Mouse (Mus musculus) 3T3-L1 (cell line): ENCODE measurements at regions not wholly inside any gene's neighbourhood (a gene's known extent, or its start where the extent isn't known, plus 50 kb on each side); places are given as distances from the start of the nearest gene placed in this dataset.

Experiments
- DNase-seq: peaks from one replicate; pipeline ENCODE4 v3.0.0-alpha.2; 2015; ENCODE audit warnings: low read depth, low spot score

GRCm38 (mm10) chr7:136780708-136781107 lies 113.7 kb upstream of the Mgmt start:
- no peak for DNase-seq

GRCm38 (mm10) chr7:136791162-136791561 lies 103.3 kb upstream of the Mgmt start:
- no peak for DNase-seq

GRCm38 (mm10) chr7:136792131-136792530 lies 102.3 kb upstream of the Mgmt start:
- no peak for DNase-seq

GRCm38 (mm10) chr7:136796415-136796814 lies 98.0 kb upstream of the Mgmt start:
- DNase-seq: no peak

DNA sequence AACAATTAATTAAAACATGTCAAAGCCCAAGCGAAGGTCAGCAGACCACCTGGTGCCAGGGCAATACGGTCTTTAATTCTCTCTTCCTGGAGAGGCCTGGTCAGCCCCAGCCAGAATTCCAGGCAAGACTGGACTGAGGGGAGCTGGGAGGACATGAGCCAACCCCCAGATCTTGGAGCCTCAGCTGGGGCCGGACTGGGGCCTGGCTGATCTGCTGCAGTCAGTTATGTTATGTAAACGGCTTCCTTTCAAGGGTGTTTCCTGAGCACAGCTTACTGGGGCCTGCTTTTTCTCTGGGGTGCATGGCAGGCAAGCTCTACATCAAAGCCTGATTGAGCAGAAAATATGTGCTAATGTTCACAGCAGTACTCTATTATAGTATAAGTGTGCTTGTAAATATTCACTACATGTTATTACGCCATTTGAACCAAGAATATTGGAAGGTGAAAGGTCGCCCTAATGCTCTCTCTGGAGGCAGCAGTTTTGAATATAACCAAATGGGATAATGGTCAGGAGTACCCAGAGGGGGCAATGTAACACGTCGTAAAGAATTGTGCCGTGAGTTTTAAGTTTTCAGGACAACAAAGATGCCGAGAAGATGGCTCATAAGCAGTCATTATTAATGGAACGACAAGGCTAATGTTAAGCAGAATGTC lies 96.5 kb upstream of the Mgmt start:
- no peak for DNase-seq

- no peak for DNase-seq
Measured at GRCm38 (mm10) chr7:136798605-136799004, 95.8 kb upstream of the Mgmt start.

DNA sequence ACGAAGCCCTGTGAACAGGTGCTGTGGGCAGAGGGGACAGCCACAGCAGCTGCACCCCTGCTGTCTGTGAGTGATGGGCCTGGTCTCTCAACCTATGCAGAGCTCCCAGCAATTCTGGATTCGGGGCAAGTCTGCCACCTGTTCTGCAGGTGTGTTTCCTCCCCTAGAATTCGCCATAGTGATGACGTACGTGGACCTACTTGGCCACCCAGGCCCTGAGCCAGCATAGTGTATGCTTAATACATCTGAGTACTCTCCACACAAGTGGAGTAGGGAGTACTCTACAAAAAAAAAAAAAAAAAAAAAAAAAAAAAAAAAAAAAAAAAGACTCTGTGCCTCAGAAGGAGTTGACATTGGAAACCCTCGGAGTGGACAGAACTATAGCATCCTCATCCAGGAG lies 87.3 kb upstream of the Mgmt start:
- DNase-seq: no peak

GRCm38 (mm10) chr7:136807968-136808367 lies 86.4 kb upstream of the Mgmt start:
- no peak for DNase-seq

DNA sequence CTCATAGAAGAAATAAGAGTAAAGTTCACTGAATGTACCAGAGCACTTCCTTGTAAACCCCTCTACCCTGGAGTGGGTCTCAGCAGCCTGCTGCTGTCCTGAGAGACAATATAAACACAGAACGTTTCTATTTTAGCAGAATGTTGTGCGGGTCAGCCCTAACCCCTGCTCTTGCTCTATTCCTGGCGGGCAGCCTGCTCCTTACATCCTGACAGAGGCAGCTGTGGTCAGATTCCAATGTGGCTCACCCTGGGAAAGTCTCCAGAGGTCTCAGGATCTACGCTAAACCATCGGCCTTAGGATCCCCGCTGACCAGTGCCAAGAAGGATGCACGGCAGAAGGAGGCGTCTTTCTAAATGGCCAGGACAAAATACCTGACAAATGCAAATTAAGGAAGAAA lies 84.8 kb upstream of the Mgmt start:
- DNase-seq: no peak

GRCm38 (mm10) chr7:136813691-136814325 lies 80.6 kb upstream of the Mgmt start:
- DNase-seq: no peak

- DNase-seq: no peak
Measured at GRCm38 (mm10) chr7:136814751-136815150, 79.7 kb upstream of the Mgmt start.

DNA sequence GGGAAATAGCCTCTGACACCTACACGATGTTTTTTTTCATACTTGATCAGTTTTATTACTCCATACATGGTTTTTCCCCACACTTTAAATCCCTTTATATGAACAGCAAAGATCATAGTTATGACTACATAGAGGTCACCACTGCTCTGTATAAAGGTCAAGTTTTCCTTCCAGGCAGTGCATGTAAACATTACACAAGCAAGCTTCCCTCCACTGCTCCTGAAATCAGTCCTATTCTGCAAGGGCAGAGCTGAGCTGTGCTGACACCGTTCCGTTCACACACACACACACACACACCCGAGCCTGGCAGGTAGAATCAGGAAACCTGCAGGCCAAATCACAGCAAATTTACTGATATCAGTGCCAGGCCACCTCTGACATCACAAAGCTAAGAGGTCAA lies 74.1 kb upstream of the Mgmt start:
- no peak for DNase-seq

GRCm38 (mm10) chr7:136825647-136826046 lies 68.8 kb upstream of the Mgmt start:
- no peak for DNase-seq

GRCm38 (mm10) chr7:136829621-136830313 lies 64.6 kb upstream of the Mgmt start:
- DNase-seq: no peak

- no peak for DNase-seq
Measured at GRCm38 (mm10) chr7:136832419-136832818, 62.0 kb upstream of the Mgmt start.

DNA sequence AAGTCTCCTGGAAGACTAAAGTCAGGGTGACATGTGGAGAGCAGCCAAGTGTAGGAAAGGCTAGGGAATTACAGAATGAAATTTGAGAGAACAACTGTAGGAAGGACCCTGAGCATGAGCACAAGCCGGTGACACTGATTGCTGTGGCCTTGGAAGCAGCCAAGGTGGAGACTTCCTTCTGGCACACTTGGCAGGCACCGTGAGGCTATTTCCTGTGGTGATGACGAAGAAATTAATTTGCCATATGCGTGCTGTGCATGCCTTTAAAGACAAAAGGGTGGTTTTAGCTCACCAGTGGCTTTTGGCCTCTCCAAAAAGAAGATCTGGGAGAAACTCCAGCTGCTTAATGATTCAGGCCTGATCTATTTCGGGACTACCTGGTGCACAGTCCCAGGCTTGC lies 55.4 kb upstream of the Mgmt start:
- peak; percentile 1 for DNase-seq

DNA sequence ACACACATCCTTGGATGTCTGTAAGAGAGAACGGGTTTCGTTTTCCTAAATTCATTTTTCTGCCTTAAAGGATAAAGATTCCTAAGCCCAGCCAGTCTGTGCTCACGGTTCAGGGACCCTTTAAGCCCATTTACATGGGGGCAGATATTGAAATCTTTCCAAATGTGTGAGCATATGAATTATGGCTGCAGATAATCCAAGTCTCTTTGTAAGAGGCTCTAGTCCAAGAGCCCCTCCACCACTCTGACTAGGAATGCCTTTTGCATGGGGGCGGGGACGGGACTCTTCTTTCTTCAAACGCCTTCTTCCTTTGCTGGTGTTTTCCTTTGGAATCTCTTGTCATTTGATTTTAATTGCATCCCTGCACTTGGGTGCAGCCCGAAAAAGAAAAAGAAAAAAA lies 54.2 kb upstream of the Mgmt start:
- DNase-seq: no peak

DNA sequence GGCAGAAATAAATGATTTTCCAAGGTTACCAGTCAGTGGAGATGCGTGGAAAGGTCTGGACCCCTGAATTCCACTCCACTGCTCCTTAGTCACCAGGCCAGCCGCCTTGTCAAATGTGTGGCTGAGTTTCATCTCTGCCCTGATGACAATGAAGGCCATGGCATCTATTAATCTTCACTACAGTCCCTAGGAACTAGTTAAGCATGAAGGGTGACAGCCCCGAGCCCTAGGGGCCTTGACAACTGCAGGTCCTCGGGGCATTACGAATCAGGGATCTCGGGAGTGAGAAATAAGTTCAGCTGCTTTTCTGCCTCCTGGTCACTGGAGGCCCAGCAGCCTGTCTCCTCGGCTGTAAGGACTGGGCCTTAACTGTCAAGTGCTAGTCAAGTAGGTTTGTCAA lies 51.7 kb upstream of the Mgmt start:
- DNase-seq: no peak

GRCm38 (mm10) chr7:136844282-136844681 lies 50.1 kb upstream of the Mgmt start:
- DNase-seq: no peak
